ENCODE assay signal across 12 mouse cellular contexts in genomic region chr10:68127604-68128256, GRCm38 (mm10).
DNase-seq lines count a peak whose midpoint lies in the region; ATAC-seq and TF ChIP-seq lines count a peak whose summit lies in the region.
"Had no signal": no experiment of that assay in that cellular context is flagged by ENCODE, and none has a peak within 500 bp of the region (broad histone marks: within the 10 kb centered on the region; RNA-seq: fewer than 3 reads in every experiment).

No protein-coding gene starts in this region.

- H3K4me3 ChIP-seq in heart, embryonic 12.5 days: no peak overlapping the region
- H3K4me3 ChIP-seq in liver, embryonic 15.5 days (replicated peaks): no peak overlapping the region
- no peak overlapping the region for H3K4me3 ChIP-seq in liver, embryonic 12.5 days
- H3K4me3 ChIP-seq in embryonic facial prominence, embryonic 15.5 days (replicated peaks): no peak overlapping the region
- no peak overlapping the region for H3K4me3 ChIP-seq in small intestine, adult 2 months (ENCODE audit: low read depth, low read length)
- H3K4me3 ChIP-seq: hindbrain, embryonic 13.5 days had no signal

- H3K4me2 ChIP-seq in heart, embryonic 12.5 days: no peak overlapping the region
- H3K4me2 ChIP-seq in liver, embryonic 15.5 days: no peak overlapping the region
- H3K4me2 ChIP-seq in liver, embryonic 12.5 days: no peak overlapping the region
- H3K4me2 ChIP-seq in embryonic facial prominence, embryonic 15.5 days (replicated peaks): no peak overlapping the region
- H3K4me2 ChIP-seq: hindbrain, embryonic 13.5 days had no signal

- H3K9ac ChIP-seq in heart, embryonic 12.5 days: no peak overlapping the region
- no peak overlapping the region for H3K9ac ChIP-seq in liver, embryonic 15.5 days
- no peak overlapping the region for H3K9ac ChIP-seq in liver, embryonic 12.5 days
- H3K9ac ChIP-seq in embryonic facial prominence, embryonic 15.5 days: no peak overlapping the region
- H3K9ac ChIP-seq: hindbrain, embryonic 13.5 days had no signal

- no peaks in the 10 kb centered on the region for H3K9me3 ChIP-seq in heart, embryonic 12.5 days (replicated peaks)
- no peaks in the 10 kb centered on the region for H3K9me3 ChIP-seq in liver, embryonic 15.5 days (replicated peaks)
- H3K9me3 ChIP-seq in liver, embryonic 12.5 days (replicated peaks): no peaks in the 10 kb centered on the region
- no peaks in the 10 kb centered on the region for H3K9me3 ChIP-seq in embryonic facial prominence, embryonic 15.5 days (replicated peaks)
- H3K9me3 ChIP-seq: hindbrain, embryonic 13.5 days had no signal

- H3K27ac ChIP-seq in heart, embryonic 12.5 days (ENCODE audit: poor library complexity, severe bottlenecking): peak overlapping the region; percentile 72; the same call in 1 of the 2 replicates
- peak overlapping the region; percentile 54; the same call in 1 of the 2 replicates for H3K27ac ChIP-seq in liver, embryonic 15.5 days (replicated peaks)
- H3K27ac ChIP-seq in liver, embryonic 12.5 days: no peak overlapping the region
- H3K27ac ChIP-seq in embryonic facial prominence, embryonic 15.5 days (replicated peaks): peak overlapping the region; percentile 31
- peak overlapping the region; percentile 80 for H3K27ac ChIP-seq in small intestine, adult 2 months (ENCODE audit: insufficient read depth, low read depth, low read length)
- H3K27ac ChIP-seq: hindbrain, embryonic 13.5 days had no signal

- WGBS in heart, embryonic 12.5 days: 38% methylated on average over 6 of the region's 6 CpGs
- WGBS in liver, embryonic 15.5 days (ENCODE audit: insufficient replicate concordance): 64% methylated on average over 6 of the region's 6 CpGs
- 62% methylated on average over 6 of the region's 6 CpGs for WGBS in liver, embryonic 12.5 days (ENCODE audit: insufficient replicate concordance)
- 53% methylated on average over 6 of the region's 6 CpGs for WGBS in embryonic facial prominence, embryonic 15.5 days
- WGBS in small intestine, adult 2 months: 18% methylated on average over 6 of the region's 6 CpGs

- ATAC-seq in heart, embryonic 12.5 days (ENCODE audit: insufficient number of reproducible peaks, low FRiP score): no peak
- ATAC-seq in liver, embryonic 15.5 days (ENCODE audit: insufficient read depth): no peak
- ATAC-seq in liver, embryonic 12.5 days: no peak
- ATAC-seq in embryonic facial prominence, embryonic 15.5 days (ENCODE audit: insufficient number of reproducible peaks, low FRiP score, low TSS enrichment, low read depth): no peak

- DNase-seq in heart, adult 9 months (ENCODE audit: low spot score in 2 of 2): no peak
- no peak for DNase-seq in spleen, postnatal 36 days (ENCODE audit: low spot score in 2 of 2)
- DNase-seq in layer of hippocampus, postnatal 10 days (ENCODE audit: low spot score in 2 of 2): no peak
- DNase-seq: cerebellum, adult 9-11 months; spleen, adult 18-20 months; thymus, postnatal 4 days had no signal

- no peak for TF ChIP-seq POLR2A in small intestine, adult 2 months (IDR thresholded peaks at IDR 0.05; ENCODE audit: low read depth, low read length)

- H3K36me3 ChIP-seq in heart, embryonic 12.5 days: peaks cover 42% of the 10 kb centered on the region
- H3K36me3 ChIP-seq in liver, embryonic 15.5 days (replicated peaks): peaks cover 10% of the 10 kb centered on the region
- 0 out of 2 replicates have a peak, but pooled peaks cover 12% of the 10 kb centered on the region for H3K36me3 ChIP-seq in liver, embryonic 12.5 days
- H3K36me3 ChIP-seq in embryonic facial prominence, embryonic 15.5 days: peaks cover under 1% of the 10 kb centered on the region; the same call in 1 of the 2 replicates
- H3K36me3 ChIP-seq in small intestine, adult 2 months (ENCODE audit: control insufficient read depth, insufficient read depth, low read length): peaks cover 16% of the 10 kb centered on the region

- no peaks in the 10 kb centered on the region for H3K27me3 ChIP-seq in heart, embryonic 12.5 days (replicated peaks)
- no peaks in the 10 kb centered on the region for H3K27me3 ChIP-seq in liver, embryonic 15.5 days
- no peaks in the 10 kb centered on the region for H3K27me3 ChIP-seq in liver, embryonic 12.5 days (replicated peaks)
- no peaks in the 10 kb centered on the region for H3K27me3 ChIP-seq in embryonic facial prominence, embryonic 15.5 days
- H3K27me3 ChIP-seq in small intestine, adult 2 months (ENCODE audit: control insufficient read depth, insufficient read depth, low read length): no peaks in the 10 kb centered on the region
- H3K27me3 ChIP-seq: hindbrain, embryonic 13.5 days had no signal

- peaks cover 52% of the 10 kb centered on the region for H3K4me1 ChIP-seq in heart, embryonic 12.5 days (replicated peaks)
- H3K4me1 ChIP-seq in liver, embryonic 15.5 days (replicated peaks): peaks cover 47% of the 10 kb centered on the region
- peaks cover 26% of the 10 kb centered on the region for H3K4me1 ChIP-seq in liver, embryonic 12.5 days
- peaks cover 42% of the 10 kb centered on the region for H3K4me1 ChIP-seq in embryonic facial prominence, embryonic 15.5 days
- peaks cover 4% of the 10 kb centered on the region; the same call in 1 of the 2 replicates for H3K4me1 ChIP-seq in small intestine, adult 2 months (ENCODE audit: control insufficient read depth, insufficient read depth, insufficient read length, low read length)

- TF ChIP-seq CTCF in small intestine, adult 2 months (IDR thresholded peaks at IDR 0.05; ENCODE audit: extremely low read depth, insufficient read length, insufficient replicate concordance, low read depth, low read length): no peak
